Mouse (Mus musculus): Measurements from ENCODE around the gene Mrtfb. TPM values are rescaled to one million over a fixed set of nuclear protein-coding genes. Genes with fewer than 3 reads are reported as not detected.
"Not testable (repeated sequence)": the region's sequence is repeated elsewhere in the genome, so short reads cannot be mapped to it uniquely, and the experiment has no call there.

Mrtfb gene
- polyA plus RNA-seq, 1 experiment from 2014 or later, result 13.1 TPM

DNA sequence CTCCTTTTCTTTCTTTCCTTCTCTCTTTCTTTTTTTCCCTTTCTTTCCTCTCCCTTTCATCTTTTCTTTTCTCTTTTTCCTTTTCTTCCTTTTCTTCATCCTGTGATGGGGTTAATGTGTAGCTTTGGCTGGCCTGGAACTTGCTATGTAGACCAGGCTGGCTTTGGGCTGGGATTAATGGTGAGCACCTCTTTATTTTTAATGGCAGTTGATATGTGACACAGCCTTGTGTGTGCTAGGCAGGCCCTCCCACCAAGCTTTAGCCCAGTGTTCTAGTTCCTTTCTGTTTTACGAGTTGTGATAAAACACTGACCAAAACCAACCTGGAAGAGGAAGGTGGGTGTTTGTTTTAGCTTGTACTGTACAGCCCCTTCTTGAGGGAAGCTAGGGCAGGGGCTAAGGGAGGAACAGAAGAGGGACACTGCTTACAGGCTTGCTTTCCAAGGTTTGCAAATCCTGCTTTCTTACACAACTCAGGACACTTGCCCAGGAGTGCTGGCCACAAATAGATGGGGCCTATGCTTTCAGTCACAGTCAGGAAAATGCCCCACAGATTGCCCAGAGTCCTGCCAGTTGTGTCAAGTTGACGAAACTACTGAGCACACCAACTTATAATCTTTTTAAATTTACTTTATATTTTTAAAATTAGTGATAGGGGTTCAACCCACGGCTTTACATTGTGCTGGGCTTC, 20.6 kb downstream of the Mrtfb start:
- no peak overlapping the region for H3K27ac ChIP-seq (replicated peaks)
- WGBS, result 69% methylated on average over 3 of the region's 3 CpGs

DNA sequence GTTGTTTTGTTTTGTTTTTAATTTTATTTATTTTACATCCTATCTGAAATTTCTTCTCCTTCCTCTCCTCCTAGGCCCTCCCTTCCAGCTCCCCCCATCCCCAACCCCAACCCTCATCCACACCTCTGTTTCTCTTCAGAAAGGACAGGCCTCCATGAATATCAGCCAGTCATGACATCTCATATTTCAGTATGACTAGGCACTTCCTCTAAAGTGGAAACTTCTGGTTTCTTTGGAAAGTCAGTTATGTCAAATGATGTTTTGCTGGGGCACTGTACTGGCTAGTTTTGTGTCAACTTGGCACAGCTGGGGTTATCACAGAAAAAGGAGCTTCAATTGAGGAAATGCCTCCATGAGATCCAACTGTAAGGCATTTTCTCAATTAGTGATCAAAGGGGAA, 30.1 kb downstream of the Mrtfb start:
- H3K27me3 ChIP-seq (replicated peaks); ATAC-seq (ENCODE audit: extremely low read depth, insufficient number of reproducible peaks, low FRiP score, low TSS enrichment); H3K9me3 ChIP-seq; H3K27ac ChIP-seq (replicated peaks); H3K4me3 ChIP-seq; H3K9ac ChIP-seq; H3K4me2 ChIP-seq; H3K4me1 ChIP-seq: not testable (repeated sequence)
- H3K36me3 ChIP-seq, result peaks cover 17% of the 10 kb centered on the region

More for the DNA sequence above, 20.6 kb downstream of the Mrtfb start:
- H3K4me3 ChIP-seq, result no peak overlapping the region
- no peak overlapping the region for H3K4me2 ChIP-seq
- no peak for ATAC-seq (ENCODE audit: extremely low read depth, insufficient number of reproducible peaks, low FRiP score, low TSS enrichment)
- peaks cover 5% of the 10 kb centered on the region; the same call in 1 of the 2 replicates for H3K9me3 ChIP-seq
- no peak overlapping the region for H3K9ac ChIP-seq
- peaks cover 3% of the 10 kb centered on the region; the same call in 1 of the 2 replicates for H3K36me3 ChIP-seq
- H3K4me1 ChIP-seq, result peaks cover 21% of the 10 kb centered on the region; the same call in 1 of the 2 replicates
- no peaks in the 10 kb centered on the region for H3K27me3 ChIP-seq (replicated peaks)

DNA sequence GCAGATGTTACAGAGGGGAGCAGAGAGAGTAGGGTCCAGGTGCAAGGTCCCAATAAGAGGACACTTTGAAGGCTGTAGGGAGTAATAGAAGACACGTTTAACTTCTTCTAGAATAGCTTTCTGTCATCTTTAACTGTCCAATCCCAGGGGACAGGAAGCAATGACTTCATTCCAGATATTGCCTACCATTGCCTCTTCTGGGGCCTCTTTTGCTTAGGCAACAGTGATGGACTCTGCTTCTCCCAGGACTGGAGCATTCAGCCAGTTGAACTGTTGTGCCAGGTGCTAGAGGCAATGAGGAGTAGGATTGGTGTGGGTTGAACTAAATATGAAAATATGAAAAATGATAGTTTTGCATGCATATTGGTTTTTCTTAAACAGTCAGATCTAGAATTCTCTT, 41.6 kb downstream of the Mrtfb start:
- Histone ChIP-seq H3K4me3 (no peak overlapping the region), H3K27me3 (replicated peaks) (no peaks in the 10 kb centered on the region), H3K27ac (replicated peaks) (no peak overlapping the region), H3K36me3 (peaks cover 4% of the 10 kb centered on the region; the same call in 1 of the 2 replicates), H3K4me1 (peaks cover 27% of the 10 kb centered on the region), H3K4me2 (no peak overlapping the region), H3K9me3 (no peaks in the 10 kb centered on the region), H3K9ac (no peak overlapping the region)
- ATAC-seq (ENCODE audit: extremely low read depth, insufficient number of reproducible peaks, low FRiP score, low TSS enrichment), result no peak
- 41% methylated on average over 1 of the region's 1 CpGs for WGBS

DNA sequence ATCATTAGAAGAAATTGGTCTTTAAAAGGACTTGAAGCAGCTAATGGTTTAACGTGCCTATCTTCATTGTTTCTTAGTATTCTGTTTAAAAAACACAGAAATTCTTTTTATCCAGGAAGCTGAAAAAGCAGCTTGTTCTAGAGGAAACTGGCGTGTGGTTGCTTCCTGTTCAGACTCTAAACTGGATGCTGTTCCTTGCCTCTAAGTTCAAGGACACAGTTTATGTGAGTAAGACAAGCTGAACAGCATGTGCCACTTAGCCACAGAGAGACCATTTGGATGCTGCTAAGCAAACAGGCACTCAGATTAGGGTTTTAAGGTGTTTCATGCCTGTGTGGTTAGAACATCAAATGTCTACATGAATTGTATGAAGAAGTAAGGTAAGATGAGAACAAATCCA, 42.7 kb downstream of the Mrtfb start:
- H3K27me3 ChIP-seq (replicated peaks), result no peaks in the 10 kb centered on the region
- no peaks in the 10 kb centered on the region for H3K9me3 ChIP-seq
- H3K4me2 ChIP-seq, result no peak overlapping the region
- no peak overlapping the region for H3K9ac ChIP-seq
- H3K4me3 ChIP-seq, result no peak overlapping the region
- ATAC-seq (ENCODE audit: extremely low read depth, insufficient number of reproducible peaks, low FRiP score, low TSS enrichment), result no peak
- H3K36me3 ChIP-seq, result peaks cover 2% of the 10 kb centered on the region; the same call in 1 of the 2 replicates
- 68% methylated on average over 2 of the region's 2 CpGs for WGBS
- H3K4me1 ChIP-seq, result peaks cover 19% of the 10 kb centered on the region
- H3K27ac ChIP-seq (replicated peaks), result 0 out of 2 replicates have a peak overlapping the region, but pooled peaks have one; percentile 21

DNA sequence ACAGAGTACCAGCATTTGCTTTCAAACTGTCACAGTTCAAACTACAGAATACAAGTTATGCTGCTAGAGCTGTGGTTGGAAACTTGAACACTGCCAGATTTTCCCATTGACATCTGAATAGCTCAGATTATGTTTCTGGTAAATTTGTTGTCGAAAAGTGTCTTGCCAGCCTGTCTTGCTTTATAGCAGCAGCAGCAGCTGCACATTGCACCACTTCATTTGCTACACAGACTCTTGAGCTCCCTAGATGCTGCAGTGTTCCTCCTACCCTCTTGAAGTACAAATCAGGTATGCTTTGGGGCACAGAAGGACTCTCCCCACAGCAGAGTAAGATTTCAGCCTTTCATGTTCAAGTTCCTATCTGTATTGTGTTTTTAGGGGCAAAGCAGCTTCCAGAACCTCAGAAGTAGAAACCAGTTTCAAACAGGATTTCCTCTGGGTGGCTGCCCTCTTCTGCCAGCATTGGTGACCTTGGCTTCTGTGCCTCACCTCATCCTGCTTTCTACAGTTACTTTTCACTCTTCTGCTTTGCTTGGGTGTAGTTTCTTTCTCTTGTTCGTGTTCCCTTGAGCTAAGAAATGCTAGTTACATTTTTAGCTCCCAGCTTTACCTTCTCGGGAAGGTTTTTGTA, 49.9 kb downstream of the Mrtfb start:
- H3K9me3 ChIP-seq, result no peaks in the 10 kb centered on the region
- H3K4me3 ChIP-seq, result no peak overlapping the region
- no peaks in the 10 kb centered on the region for H3K27me3 ChIP-seq (replicated peaks)
- no peaks in the 10 kb centered on the region for H3K36me3 ChIP-seq
- WGBS, result 63% methylated on average over 3 of the region's 3 CpGs
- H3K4me2 ChIP-seq, result no peak overlapping the region
- H3K4me1 ChIP-seq, result peaks cover 36% of the 10 kb centered on the region
- peak overlapping the region; percentile 48; the same call in 1 of the 2 replicates for H3K27ac ChIP-seq (replicated peaks)
- no peak overlapping the region for H3K9ac ChIP-seq
- no peak for ATAC-seq (ENCODE audit: extremely low read depth, insufficient number of reproducible peaks, low FRiP score, low TSS enrichment)

DNA sequence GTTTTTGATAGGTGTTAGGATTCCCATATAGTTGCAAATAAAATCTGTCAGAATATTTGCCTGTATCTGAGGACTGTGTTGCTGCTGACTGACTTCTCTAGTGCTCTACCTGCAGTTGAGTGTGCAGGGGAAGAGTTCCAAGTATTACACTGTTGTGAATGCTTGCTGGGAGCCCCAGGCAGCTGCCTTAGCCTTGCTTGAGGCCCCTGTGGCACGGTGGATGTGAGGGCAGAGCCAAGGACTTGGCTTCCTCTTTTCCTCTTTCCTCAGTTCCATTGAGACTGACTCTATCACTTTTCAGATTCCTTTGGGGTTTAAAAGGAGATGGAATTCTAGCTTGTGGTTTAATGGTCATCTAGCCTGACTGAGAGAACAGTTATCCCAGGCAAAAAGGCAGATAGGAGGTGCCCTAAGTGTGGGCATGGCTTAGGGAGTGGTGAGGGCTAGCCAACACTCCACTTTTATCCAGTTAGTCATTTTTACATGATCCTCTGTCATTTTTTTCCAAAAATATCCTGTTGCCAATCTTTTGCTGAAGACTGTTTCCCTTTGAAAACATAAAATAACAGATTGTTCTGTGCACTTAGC, 53.9 kb downstream of the Mrtfb start:
- Histone ChIP-seq H3K9ac (no peak overlapping the region), H3K4me3 (no peak overlapping the region), H3K27me3 (replicated peaks) (no peaks in the 10 kb centered on the region), H3K36me3 (peaks cover 6% of the 10 kb centered on the region), H3K4me2 (no peak overlapping the region), H3K27ac (replicated peaks) (no peak overlapping the region), H3K4me1 (peaks cover 36% of the 10 kb centered on the region), H3K9me3 (no peaks in the 10 kb centered on the region)
- WGBS, result 34% methylated on average over 1 of the region's 1 CpGs
- ATAC-seq (ENCODE audit: extremely low read depth, insufficient number of reproducible peaks, low FRiP score, low TSS enrichment), result no peak

DNA sequence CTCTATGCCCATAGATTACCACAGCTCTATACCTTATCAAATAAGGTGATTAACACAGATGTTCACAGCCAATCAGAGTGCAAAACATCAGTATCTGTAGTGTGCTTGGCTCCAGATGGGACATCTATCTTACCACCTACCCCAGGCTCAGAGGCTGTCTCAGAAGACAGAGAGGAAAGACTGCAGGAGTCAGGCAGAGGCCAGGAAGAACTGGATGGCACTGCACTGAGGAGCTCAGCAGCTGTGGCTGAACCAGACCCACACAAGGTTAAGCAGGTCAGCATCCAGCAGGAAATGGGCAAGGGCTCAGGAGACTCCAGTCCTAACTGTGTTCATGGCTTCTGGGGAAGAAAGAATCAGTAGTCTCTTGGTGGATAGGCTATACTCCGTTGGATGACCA, 55.1 kb downstream of the Mrtfb start:
- Histone ChIP-seq H3K27me3 (replicated peaks) (no peaks in the 10 kb centered on the region), H3K4me3 (no peak overlapping the region), H3K4me2 (no peak overlapping the region), H3K36me3 (peaks cover 6% of the 10 kb centered on the region), H3K9me3 (no peaks in the 10 kb centered on the region), H3K27ac (replicated peaks) (no peak overlapping the region), H3K9ac (no peak overlapping the region), H3K4me1 (peaks cover 29% of the 10 kb centered on the region)
- ATAC-seq (ENCODE audit: extremely low read depth, insufficient number of reproducible peaks, low FRiP score, low TSS enrichment), result no peak
- 68% methylated on average over 1 of the region's 1 CpGs for WGBS

DNA sequence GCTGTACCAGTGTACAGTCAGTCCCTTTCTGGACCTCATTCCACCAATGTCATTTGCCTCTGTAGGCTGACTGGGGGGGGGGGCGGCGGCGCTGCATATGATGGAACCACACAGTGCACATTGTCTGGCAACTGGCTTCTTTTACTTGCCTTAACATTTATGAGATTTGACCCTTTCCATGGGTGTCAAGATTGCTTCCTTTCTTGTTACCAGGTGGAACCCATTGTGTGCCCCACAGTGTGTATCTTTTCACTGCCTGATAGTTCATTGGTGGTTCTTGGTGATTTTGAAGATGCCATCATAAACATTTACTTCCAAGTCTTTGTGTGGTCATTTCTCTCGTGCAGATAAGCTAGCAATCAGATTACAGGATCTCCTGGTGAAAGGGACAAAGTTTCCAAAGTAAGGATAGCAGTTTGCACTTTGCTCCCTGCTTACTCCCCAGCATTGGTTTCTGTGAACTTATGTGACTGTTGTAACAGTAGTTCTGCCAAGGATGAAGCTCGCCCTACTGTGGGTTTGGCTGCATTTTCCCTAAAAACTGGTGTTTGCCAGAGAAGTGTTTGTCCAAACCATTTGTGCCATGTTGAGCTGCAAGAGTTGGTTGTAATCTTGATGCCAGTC, 56.9 kb downstream of the Mrtfb start:
- no peak overlapping the region for H3K27ac ChIP-seq (replicated peaks)

DNA sequence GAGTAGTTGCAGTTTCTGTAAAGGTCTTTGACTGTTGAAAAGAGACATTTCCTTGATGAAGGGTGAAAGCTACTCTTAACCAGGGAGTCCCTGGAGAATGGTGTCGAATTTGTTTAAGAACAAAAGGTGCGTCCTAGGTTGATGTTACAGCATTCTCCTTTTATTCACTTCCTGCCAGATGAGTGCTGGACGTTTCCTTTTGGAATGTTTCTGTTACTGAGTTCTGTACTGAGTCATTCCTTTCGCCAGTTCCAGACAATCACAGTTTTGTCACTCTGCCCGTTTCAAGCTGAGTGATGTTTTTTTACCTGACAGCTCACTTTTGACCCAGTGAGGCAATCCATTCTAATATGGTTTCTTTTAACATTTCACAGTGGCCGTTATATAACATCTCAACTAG, 67.5 kb downstream of the Mrtfb start:
- H3K4me1 ChIP-seq, result peaks cover 26% of the 10 kb centered on the region
- no peak for ATAC-seq (ENCODE audit: extremely low read depth, insufficient number of reproducible peaks, low FRiP score, low TSS enrichment)
- no peaks in the 10 kb centered on the region for H3K9me3 ChIP-seq
- peaks cover 20% of the 10 kb centered on the region for H3K36me3 ChIP-seq
- H3K27me3 ChIP-seq (replicated peaks), result no peaks in the 10 kb centered on the region
- WGBS, result 30% methylated on average over 6 of the region's 6 CpGs
- no peak overlapping the region for H3K4me3 ChIP-seq
- no peak overlapping the region for H3K4me2 ChIP-seq
- peak overlapping the region; percentile 49 for H3K27ac ChIP-seq (replicated peaks)
- no peak overlapping the region for H3K9ac ChIP-seq

More for the DNA sequence above, 56.9 kb downstream of the Mrtfb start:
- H3K9me3 ChIP-seq, result no peaks in the 10 kb centered on the region
- no peak overlapping the region for H3K4me3 ChIP-seq
- H3K36me3 ChIP-seq, result peaks cover 6% of the 10 kb centered on the region
- no peaks in the 10 kb centered on the region for H3K27me3 ChIP-seq (replicated peaks)
- no peak for ATAC-seq (ENCODE audit: extremely low read depth, insufficient number of reproducible peaks, low FRiP score, low TSS enrichment)
- H3K4me2 ChIP-seq, result no peak overlapping the region
- peaks cover 23% of the 10 kb centered on the region for H3K4me1 ChIP-seq
- no peak overlapping the region for H3K9ac ChIP-seq
- 78% methylated on average over 5 of the region's 5 CpGs for WGBS

DNA sequence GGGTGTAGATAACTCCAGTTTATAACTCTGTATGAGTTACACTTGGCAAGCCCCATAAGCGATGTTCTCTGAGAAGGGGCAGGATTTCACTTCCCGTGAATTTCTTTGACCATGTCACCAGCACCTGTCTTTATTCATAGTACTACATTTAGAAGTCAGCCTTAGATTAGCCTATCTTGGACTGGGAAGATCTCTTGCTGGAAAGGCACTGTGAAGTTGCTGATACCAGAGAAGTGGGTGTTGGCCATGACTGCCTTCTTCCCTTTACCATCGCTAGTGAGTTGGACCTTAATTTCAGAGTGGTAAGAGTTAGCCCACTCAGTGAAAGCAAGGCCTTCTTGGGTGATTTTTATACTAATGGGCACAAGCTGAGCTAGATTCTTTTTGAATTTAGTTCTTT, 70.3 kb downstream of the Mrtfb start:
- H3K4me1 ChIP-seq, result peaks cover 46% of the 10 kb centered on the region
- H3K9me3 ChIP-seq, result no peaks in the 10 kb centered on the region
- H3K27ac ChIP-seq (replicated peaks), result no peak overlapping the region
- 46% methylated on average over 3 of the region's 3 CpGs for WGBS
- no peak overlapping the region for H3K4me2 ChIP-seq
- no peak overlapping the region for H3K4me3 ChIP-seq
- peaks cover 20% of the 10 kb centered on the region for H3K36me3 ChIP-seq
- no peaks in the 10 kb centered on the region for H3K27me3 ChIP-seq (replicated peaks)
- H3K9ac ChIP-seq, result no peak overlapping the region
- ATAC-seq (ENCODE audit: extremely low read depth, insufficient number of reproducible peaks, low FRiP score, low TSS enrichment), result no peak

DNA sequence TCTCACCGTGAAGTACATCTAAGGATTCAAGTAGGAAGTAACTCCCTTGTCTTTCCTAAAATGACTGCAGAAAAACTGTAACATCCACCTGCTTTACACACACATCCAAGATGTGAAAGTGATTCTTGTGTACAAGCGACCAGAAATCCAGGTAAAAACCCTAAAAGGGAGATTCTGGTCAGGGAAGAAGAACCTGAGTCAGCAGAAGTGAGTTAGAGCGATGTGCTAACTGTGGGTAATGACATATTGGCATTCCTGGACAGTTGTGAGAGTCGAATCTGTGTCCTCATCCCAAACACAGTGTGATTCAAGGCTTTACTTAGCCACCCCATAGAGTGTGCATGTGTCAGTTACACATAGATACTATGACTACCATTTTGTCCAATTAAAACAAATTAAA, 72.4 kb downstream of the Mrtfb start:
- 77% methylated on average over 4 of the region's 4 CpGs for WGBS
- Histone ChIP-seq H3K27ac (replicated peaks) (no peak overlapping the region), H3K4me3 (no peak overlapping the region), H3K9ac (no peak overlapping the region), H3K36me3 (peaks cover 23% of the 10 kb centered on the region), H3K4me2 (no peak overlapping the region), H3K9me3 (no peaks in the 10 kb centered on the region), H3K27me3 (replicated peaks) (no peaks in the 10 kb centered on the region), H3K4me1 (peaks cover 58% of the 10 kb centered on the region)
- ATAC-seq (ENCODE audit: extremely low read depth, insufficient number of reproducible peaks, low FRiP score, low TSS enrichment), result no peak

Data from heart, embryonic 13.5 days (tissue).